Mouse (Mus musculus) liver, adult 2 months (tissue): ENCODE results near the gene Igsf3.

Experiments
- CTCF ChIP-seq: fragments of 200-500 bp; IDR thresholded peaks from 2 replicates; pipeline ENCODE4 v1.5.1; 2011; ENCODE audit warnings: low read depth, low read length, control low read depth
- POLR2A ChIP-seq: fragments of 200-500 bp; IDR thresholded peaks from 2 replicates; pipeline ENCODE4 v1.6.1; 2011; ENCODE audit warnings: low read length, control low read depth; ENCODE audit not compliant: insufficient read depth; ENCODE audit errors: extremely low read depth

DNA sequence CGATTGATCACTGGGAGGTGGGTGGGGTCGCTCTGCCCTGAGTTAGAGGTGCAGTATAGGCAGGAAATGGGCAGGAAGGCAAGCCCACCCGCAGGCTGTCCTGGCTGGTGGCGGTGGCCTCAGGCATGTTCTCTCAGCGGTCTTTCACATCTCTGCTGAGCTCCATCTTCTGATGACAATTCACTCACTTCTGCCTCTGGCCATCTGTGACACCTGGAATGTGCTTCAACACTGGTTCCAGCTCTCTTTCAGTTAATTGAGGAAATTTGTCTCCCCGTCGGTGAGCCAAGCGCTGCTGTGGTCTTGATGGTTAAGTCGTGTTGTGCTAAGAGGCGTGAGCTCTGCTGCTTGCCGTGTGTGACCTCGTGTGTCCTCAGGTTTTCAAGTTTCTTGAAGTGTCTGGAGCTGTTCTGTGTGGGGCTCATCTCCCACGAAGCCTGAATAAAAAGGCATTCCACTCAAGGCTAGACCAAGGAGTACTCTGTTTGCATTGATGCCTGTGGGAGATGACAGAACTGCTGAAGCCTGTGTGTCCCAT is 19.9 kb downstream of the Igsf3 start:
- TF ChIP-seq CTCF = no peak
- no peak for TF ChIP-seq POLR2A
